Mouse (Mus musculus) gastrocnemius, postnatal 10 days (tissue): Measurements from ENCODE around the gene Zan. TPM values are rescaled to one million over a fixed set of nuclear protein-coding genes. Genes with fewer than 3 reads are reported as not detected.

ENCODE experiments used
- DNase-seq: peaks from one replicate; pipeline ENCODE4 v3.0.0; 2021; ENCODE audit warnings: mixed read lengths
- total RNA-seq, 2 experiments: library from RNA; stranded (reverse); gene quantifications; 2 replicates each; pipeline ENCODE4 v1.2.3; 2021

Gene Zan
- total RNA-seq, 2 experiments from 2014 or later, result 0.23 to 0.31 TPM

DNA sequence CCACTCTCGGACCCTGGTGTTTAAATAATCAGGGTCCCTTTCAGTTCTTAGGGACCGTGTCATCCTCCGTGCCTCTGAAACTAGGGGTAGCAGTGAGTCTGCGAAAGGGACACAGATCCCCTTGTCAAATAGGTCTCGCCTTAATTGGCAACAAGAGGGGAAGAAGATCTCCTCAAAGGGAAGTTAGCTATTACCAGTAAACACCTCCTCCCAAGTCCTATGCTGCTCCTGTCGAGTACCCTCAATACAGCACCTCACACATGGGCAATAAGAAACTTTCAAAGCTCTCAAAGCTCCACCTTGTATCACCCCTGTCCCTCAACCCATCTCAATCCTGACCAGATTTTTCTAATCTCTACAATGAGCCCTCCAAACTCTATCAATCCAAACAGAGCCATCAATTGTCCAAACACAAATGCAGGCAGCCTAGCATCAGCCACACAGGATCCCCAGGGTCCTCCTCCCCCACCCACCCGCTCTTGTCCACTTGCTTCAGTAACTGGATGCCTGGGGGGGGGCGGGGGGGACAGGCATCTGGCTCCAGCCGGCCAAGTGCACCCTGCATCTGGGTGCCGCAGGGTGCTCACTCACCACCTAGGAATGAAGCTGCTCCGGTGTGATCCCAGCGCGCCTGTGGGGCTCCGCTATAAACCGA, 143.9 kb downstream of the Zan start:
- DNase-seq, result no peak

DNA sequence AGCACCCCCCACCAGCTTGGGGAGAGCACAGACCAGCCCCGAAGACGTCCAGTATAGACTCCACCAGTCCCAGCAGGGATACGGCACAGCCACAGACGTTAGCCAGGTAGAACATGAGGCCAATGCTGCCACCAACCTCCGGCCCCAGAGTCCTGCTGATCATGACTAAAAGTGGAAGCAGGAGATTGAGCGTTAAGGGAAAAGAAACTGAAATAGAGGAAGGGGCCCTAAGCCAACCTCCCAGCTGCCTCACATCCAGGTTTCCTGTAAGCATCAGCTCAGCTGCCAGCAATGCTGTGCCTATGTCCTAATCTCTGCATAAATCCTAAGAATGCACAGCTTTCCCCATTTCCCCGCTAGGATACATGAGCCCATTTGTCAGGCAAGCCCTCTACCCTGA, 146.0 kb downstream of the Zan start:
- DNase-seq, result no peak

Other genes with a start within 250 kb of the Zan start
- gene Ache, start 189.5 kb downstream of the Zan start, total RNA-seq, result 10 to 100 TPM; 62.4 to 68.2 TPM
- gene Ufsp1, start 182.4 kb downstream of the Zan start, total RNA-seq, result 10 to 100 TPM; 37.2 to 43.6 TPM
- gene Srrt, start 169.4 kb downstream of the Zan start, total RNA-seq, result 10 to 100 TPM; 58.1 to 93.2 TPM
- 10 to 100 TPM; 13.1 to 17.3 TPM for gene Trip6, start 162.7 kb downstream of the Zan start, total RNA-seq
- gene Slc12a9, start 143.5 kb downstream of the Zan start, total RNA-seq, result 1 to 10 TPM; 4.2 to 7.4 TPM
- gene Ephb4, start 127.0 kb downstream of the Zan start, total RNA-seq, result 10 to 100 TPM; 30.6 to 38.8 TPM
- 10 to 100 TPM; 16.6 to 18.5 TPM for gene Pop7, start 25.5 kb upstream of the Zan start, total RNA-seq
- 10 to 100 TPM; 23.0 to 25.3 TPM for gene Gigyf1, start 41.5 kb upstream of the Zan start, total RNA-seq
- not detected for gene Epo, start 56.2 kb upstream of the Zan start, total RNA-seq
- gene Gnb2, start 56.4 kb upstream of the Zan start, total RNA-seq, result 100 to 1,000 TPM; 301 to 324 TPM
- under 1 TPM in 1 of 2 experiments, not detected in 1; 0.16 TPM for gene Actl6b, start 76.5 kb upstream of the Zan start, total RNA-seq
- gene Tfr2, start 92.8 kb upstream of the Zan start, total RNA-seq, result under 1 TPM in 1 of 2 experiments, not detected in 1; 0.56 TPM
- gene Mospd3, start 124.0 kb upstream of the Zan start, total RNA-seq, result 10 to 100 TPM; 16.5 to 29.5 TPM
- gene Pcolce, start 136.7 kb upstream of the Zan start, total RNA-seq, result 100 to 1,000 TPM; 292 to 390 TPM
- under 1 TPM; 0.33 to 0.70 TPM for gene Fbxo24, start 151.9 kb upstream of the Zan start, total RNA-seq
- gene Lrch4, start 152.1 kb upstream of the Zan start, total RNA-seq, result 10 to 100 TPM; 15.9 to 17.7 TPM
- gene Gm20605, start 152.1 kb upstream of the Zan start, total RNA-seq, result 1 to 10 TPM; 4.1 to 7.7 TPM
- gene Sap25, start 164.3 kb upstream of the Zan start, total RNA-seq, result 1 to 10 TPM; 2.1 to 4.0 TPM
- gene Irs3, start 168.7 kb upstream of the Zan start, total RNA-seq, result under 1 TPM; 0.42 to 0.61 TPM
- 1 to 10 TPM; 4.3 to 5.9 TPM for gene Agfg2, start 207.7 kb upstream of the Zan start, total RNA-seq